Mouse (Mus musculus): Measurements from ENCODE around the gene Fsip1. TPM values are rescaled to one million over a fixed set of nuclear protein-coding genes. Genes with fewer than 3 reads are reported as not detected.

Fsip1 gene
- total and polyA plus RNA-seq, 2 experiments from 2014 or later, result 0.05 TPM; not detected in 1

DNA sequence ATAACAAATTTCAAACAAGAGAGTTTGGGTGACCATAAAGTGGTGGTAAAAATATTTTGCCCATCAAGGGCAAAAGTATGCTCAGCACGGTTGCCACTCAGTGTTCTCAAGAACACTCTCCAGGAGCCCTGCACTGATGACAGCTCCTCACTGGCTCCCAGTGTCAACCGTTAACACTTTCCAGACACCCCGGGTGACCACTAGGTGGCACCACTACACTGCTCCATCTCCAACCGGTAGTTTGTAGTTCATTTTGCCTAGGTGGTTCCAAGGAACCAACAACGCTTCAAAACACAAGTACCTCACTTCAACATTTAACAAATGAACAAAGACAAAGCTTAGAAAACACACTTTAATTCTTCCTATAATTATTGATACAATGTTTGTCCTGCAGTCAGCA is 56.9 kb downstream of the Fsip1 start:
- H3K27me3 ChIP-seq (ENCODE audit: control insufficient read depth, insufficient read depth, low read length), result peaks cover 38% of the 10 kb centered on the region
- H3K36me3 ChIP-seq (replicated peaks; ENCODE audit: control insufficient read depth, insufficient read depth, low read length), result no peaks in the 10 kb centered on the region
- no peak overlapping the region for H3K4me2 ChIP-seq (ENCODE audit: low read depth, low read length)
- no peaks in the 10 kb centered on the region for H3K9me3 ChIP-seq (replicated peaks; ENCODE audit: control insufficient read depth, low read length)
- no peaks in the 10 kb centered on the region for H3K4me1 ChIP-seq (ENCODE audit: control insufficient read depth, insufficient read depth)
- H3K9ac ChIP-seq (replicated peaks; ENCODE audit: low read depth, low read length), result no peak overlapping the region
- ATAC-seq (ENCODE audit: insufficient read depth, low read depth) (peak; percentile 77), DNase-seq (ENCODE audit: low spot score) (peak; percentile 87)
- no peak overlapping the region for H3K27ac ChIP-seq (ENCODE audit: low read depth)
- WGBS, result 7% methylated on average over 5 of the region's 5 CpGs
- H3K4me3 ChIP-seq (ENCODE audit: low read depth, low read length), result no peak overlapping the region
- peak; percentile 91 for TF ChIP-seq CTCF (IDR thresholded peaks at IDR 0.05; ENCODE audit: low read depth)
- no peak for TF ChIP-seq EP300 (IDR thresholded peaks at IDR 0.05; ENCODE audit: low read depth)

DNA sequence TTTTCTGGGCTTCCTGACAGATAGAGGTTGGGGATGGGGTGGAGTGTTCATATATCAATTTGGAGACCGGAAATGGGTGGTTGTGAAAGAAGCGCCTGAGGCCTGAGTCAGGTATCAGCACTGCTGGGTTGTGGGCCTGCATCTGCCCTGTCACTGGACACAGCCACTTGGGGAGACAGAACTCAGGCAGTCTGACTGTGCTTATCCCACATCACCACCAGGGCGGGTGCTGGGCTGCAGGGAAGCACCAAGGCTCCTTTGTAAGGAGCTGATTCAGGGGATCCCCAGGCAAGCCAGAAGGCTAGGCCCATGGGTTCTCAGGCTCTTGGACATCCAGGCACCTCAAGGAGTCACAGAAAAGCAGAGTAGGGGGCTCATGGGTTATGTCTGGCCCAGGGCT is 59.8 kb downstream of the Fsip1 start:
- no peak overlapping the region for H3K4me2 ChIP-seq (ENCODE audit: low read depth, low read length)
- 80% methylated on average over 3 of the region's 3 CpGs for WGBS
- TF ChIP-seq EP300 (IDR thresholded peaks at IDR 0.05; ENCODE audit: low read depth) (no peak), CTCF (IDR thresholded peaks at IDR 0.05; ENCODE audit: low read depth) (no peak)
- no peak overlapping the region for H3K4me3 ChIP-seq (ENCODE audit: low read depth, low read length)
- H3K36me3 ChIP-seq (replicated peaks; ENCODE audit: control insufficient read depth, insufficient read depth, low read length), result no peaks in the 10 kb centered on the region
- H3K27me3 ChIP-seq (ENCODE audit: control insufficient read depth, insufficient read depth, low read length), result peaks cover 16% of the 10 kb centered on the region; the same call in 1 of the 2 replicates
- H3K9ac ChIP-seq (replicated peaks; ENCODE audit: low read depth, low read length), result no peak overlapping the region
- no peak overlapping the region for H3K27ac ChIP-seq (ENCODE audit: low read depth)
- H3K4me1 ChIP-seq (ENCODE audit: control insufficient read depth, insufficient read depth), result no peaks in the 10 kb centered on the region
- no peak for DNase-seq (ENCODE audit: low spot score)
- H3K9me3 ChIP-seq (replicated peaks; ENCODE audit: control insufficient read depth, low read length), result no peaks in the 10 kb centered on the region
- ATAC-seq (ENCODE audit: insufficient read depth, low read depth), result no peak

DNA sequence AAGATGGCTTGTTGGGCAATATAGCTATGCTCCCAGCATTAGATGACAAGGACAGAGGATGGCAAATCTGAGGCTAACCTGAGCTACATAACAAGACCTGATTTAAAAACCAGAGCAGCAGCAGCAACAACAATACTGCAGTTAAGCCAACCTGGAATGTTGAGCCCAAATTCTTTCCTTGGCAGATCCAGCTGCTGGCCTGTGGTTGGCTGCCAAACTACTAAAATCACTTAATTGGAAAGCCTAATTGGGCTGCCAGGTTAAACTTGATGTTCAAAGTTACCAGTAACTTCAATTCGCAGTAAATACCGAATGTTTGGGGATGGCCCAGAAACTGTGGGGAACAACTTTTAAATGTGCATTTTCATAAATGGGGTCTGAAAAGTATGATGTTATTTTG is 74.6 kb downstream of the Fsip1 start:
- H3K4me2 ChIP-seq (ENCODE audit: low read depth, low read length), result no peak overlapping the region
- ATAC-seq (ENCODE audit: insufficient read depth, low read depth) (no peak), DNase-seq (ENCODE audit: low spot score) (no peak)

DNA sequence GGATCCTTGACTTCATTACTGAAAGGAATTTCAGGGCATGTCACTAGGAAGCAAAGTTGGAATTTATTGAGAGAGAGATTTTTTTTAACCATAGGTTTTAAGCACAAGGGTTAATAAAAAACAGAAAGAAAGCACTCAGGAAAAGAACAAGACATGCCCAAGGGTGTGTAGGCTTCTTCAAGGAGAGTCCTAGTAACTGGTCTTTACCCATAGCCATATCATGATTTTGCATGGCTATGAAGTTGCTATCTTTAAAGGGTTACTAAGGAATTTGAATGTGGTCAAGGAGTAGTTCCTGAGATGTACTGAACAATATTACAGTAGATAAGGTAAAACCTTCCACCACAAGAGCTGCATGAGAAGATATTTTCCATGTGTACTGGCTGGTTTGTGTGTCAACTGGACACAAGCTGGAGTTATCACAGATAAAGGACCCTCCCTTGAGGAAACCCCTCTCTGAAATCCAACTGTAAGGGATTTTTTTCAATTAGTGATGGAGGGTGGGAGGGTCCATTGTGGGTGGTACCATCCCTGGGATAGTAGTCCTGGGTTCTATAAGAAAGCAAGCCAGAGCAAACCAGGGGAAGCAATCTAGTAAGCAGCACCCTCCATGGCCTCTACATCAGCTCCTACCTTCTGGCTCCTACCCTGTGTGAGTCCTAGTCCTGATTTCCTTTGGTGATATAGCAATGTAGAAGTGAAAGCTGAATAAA is 76.7 kb downstream of the Fsip1 start:
- no peak overlapping the region for H3K27ac ChIP-seq (ENCODE audit: low read depth)
- ATAC-seq (ENCODE audit: insufficient read depth, low read depth) (no peak), DNase-seq (ENCODE audit: low spot score) (no peak)
- no peaks in the 10 kb centered on the region for H3K36me3 ChIP-seq (replicated peaks; ENCODE audit: control insufficient read depth, insufficient read depth, low read length)
- H3K4me1 ChIP-seq (ENCODE audit: control insufficient read depth, insufficient read depth), result no peaks in the 10 kb centered on the region
- TF ChIP-seq EP300 (IDR thresholded peaks at IDR 0.05; ENCODE audit: low read depth) (no peak), CTCF (IDR thresholded peaks at IDR 0.05; ENCODE audit: low read depth) (no peak)
- peak overlapping the region; percentile 22; the same call in 1 of the 2 replicates for H3K4me3 ChIP-seq (ENCODE audit: low read depth, low read length)
- H3K4me2 ChIP-seq (ENCODE audit: low read depth, low read length), result peak overlapping the region; percentile 50
- no peaks in the 10 kb centered on the region for H3K27me3 ChIP-seq (ENCODE audit: control insufficient read depth, insufficient read depth, low read length)
- no peaks in the 10 kb centered on the region for H3K9me3 ChIP-seq (replicated peaks; ENCODE audit: control insufficient read depth, low read length)
- H3K9ac ChIP-seq (replicated peaks; ENCODE audit: low read depth, low read length), result no peak overlapping the region

More for the DNA sequence above, 74.6 kb downstream of the Fsip1 start:
- peaks cover 4% of the 10 kb centered on the region; the same call in 1 of the 2 replicates for H3K9me3 ChIP-seq (replicated peaks; ENCODE audit: control insufficient read depth, low read length)
- no peak overlapping the region for H3K27ac ChIP-seq (ENCODE audit: low read depth)
- no peaks in the 10 kb centered on the region for H3K36me3 ChIP-seq (replicated peaks; ENCODE audit: control insufficient read depth, insufficient read depth, low read length)
- H3K27me3 ChIP-seq (ENCODE audit: control insufficient read depth, insufficient read depth, low read length), result no peaks in the 10 kb centered on the region
- H3K4me3 ChIP-seq (ENCODE audit: low read depth, low read length), result no peak overlapping the region
- H3K9ac ChIP-seq (replicated peaks; ENCODE audit: low read depth, low read length), result no peak overlapping the region
- no peaks in the 10 kb centered on the region for H3K4me1 ChIP-seq (ENCODE audit: control insufficient read depth, insufficient read depth)
- 86% methylated on average over 2 of the region's 2 CpGs for WGBS
- no peak for TF ChIP-seq CTCF (IDR thresholded peaks at IDR 0.05; ENCODE audit: low read depth)
- no peak for TF ChIP-seq EP300 (IDR thresholded peaks at IDR 0.05; ENCODE audit: low read depth)

DNA sequence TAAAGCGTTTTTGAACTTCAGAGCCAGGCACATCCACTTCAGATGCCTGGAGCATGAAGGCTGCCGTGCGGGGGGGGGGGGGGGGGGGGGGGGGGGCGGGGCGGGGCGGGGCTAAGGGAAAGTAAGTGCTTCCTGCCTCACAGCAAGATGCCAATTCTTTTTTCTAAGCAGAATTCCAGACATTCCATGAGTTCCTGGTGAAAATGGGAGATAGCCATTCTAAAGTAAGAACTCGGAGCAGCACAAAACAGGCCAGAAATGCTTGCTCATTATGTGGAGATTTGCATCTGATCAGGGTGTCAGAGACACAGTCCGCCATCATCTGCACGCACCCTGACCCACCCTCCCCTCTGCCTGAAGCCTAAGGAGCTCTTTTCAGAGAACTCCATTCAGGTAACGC is 77.3 kb downstream of the Fsip1 start:
- Histone ChIP-seq H3K4me2 (ENCODE audit: low read depth, low read length) (peak overlapping the region; percentile 50), H3K4me3 (ENCODE audit: low read depth, low read length) (peak overlapping the region; percentile 22; the same call in 1 of the 2 replicates), H3K9me3 (replicated peaks; ENCODE audit: control insufficient read depth, low read length) (no peaks in the 10 kb centered on the region), H3K27me3 (ENCODE audit: control insufficient read depth, insufficient read depth, low read length) (no peaks in the 10 kb centered on the region), H3K27ac (ENCODE audit: low read depth) (no peak overlapping the region), H3K9ac (replicated peaks; ENCODE audit: low read depth, low read length) (no peak overlapping the region), H3K36me3 (replicated peaks; ENCODE audit: control insufficient read depth, insufficient read depth, low read length) (no peaks in the 10 kb centered on the region), H3K4me1 (ENCODE audit: control insufficient read depth, insufficient read depth) (no peaks in the 10 kb centered on the region)
- WGBS, result 3% methylated on average over 9 of the region's 10 CpGs
- TF ChIP-seq CTCF (IDR thresholded peaks at IDR 0.05; ENCODE audit: low read depth) (no peak), EP300 (IDR thresholded peaks at IDR 0.05; ENCODE audit: low read depth) (no peak)
- DNase-seq (ENCODE audit: low spot score) (peak; percentile 57), ATAC-seq (ENCODE audit: insufficient read depth, low read depth) (peak; percentile 58; the same call in 1 of the 2 replicates)

Data from heart, postnatal 0 days (tissue).